Mouse (Mus musculus) thymus, adult 2 months (tissue): ENCODE measurements around the gene Fcor. TPM values are rescaled to one million over a fixed set of nuclear protein-coding genes. Genes with fewer than 3 reads are reported as not detected.

Experiments
- DNase-seq: peaks from one replicate; pipeline ENCODE4 v3.0.0; 2021
- H3K27ac ChIP-seq: fragments of 200-500 bp; 2 replicates; pipeline ENCODE4 v1.5.1; 2012; ENCODE audit warnings: low read length, control low read depth; ENCODE audit not compliant: control insufficient read depth, insufficient read depth
- H3K27me3 ChIP-seq: fragments of 200-500 bp; 2 replicates; pipeline ENCODE4 v1.6.1; 2012; ENCODE audit warnings: mild to moderate bottlenecking, low read length, moderate library complexity, mixed read lengths; ENCODE audit not compliant: control insufficient read depth, insufficient read depth
- H3K36me3 ChIP-seq: fragments of 200-500 bp; 2 replicates; pipeline ENCODE4 v1.6.1; 2012; ENCODE audit warnings: mild to moderate bottlenecking, low read length, moderate library complexity; ENCODE audit not compliant: control insufficient read depth, insufficient read depth
- H3K4me1 ChIP-seq: fragments of 200-500 bp; replicated peaks from 2 replicates; pipeline ENCODE4 v1.6.1; 2012; ENCODE audit warnings: low read length; ENCODE audit not compliant: control insufficient read depth, insufficient read depth
- H3K4me3 ChIP-seq: fragments of 200-500 bp; 2 replicates; pipeline ENCODE4 v1.5.1; 2012; ENCODE audit warnings: mild to moderate bottlenecking, low read length, control low read depth, moderate library complexity; ENCODE audit not compliant: control insufficient read depth, insufficient read depth
- CTCF ChIP-seq: fragments of 200-500 bp; IDR thresholded peaks from 2 replicates; pipeline ENCODE4 v1.5.1; 2012; ENCODE audit warnings: mild to moderate bottlenecking, control low read depth, low read length, moderate library complexity, borderline replicate concordance; ENCODE audit not compliant: control insufficient read depth, poor library complexity, insufficient read depth; ENCODE audit errors: extremely low read depth
- POLR2A ChIP-seq: fragments of 200-500 bp; IDR thresholded peaks from 2 replicates; pipeline ENCODE4 v1.6.1; 2012; ENCODE audit warnings: mild to moderate bottlenecking, low read length, control low read depth, moderate library complexity; ENCODE audit not compliant: control insufficient read depth, poor library complexity, insufficient read depth; ENCODE audit errors: extremely low read depth
- WGBS: fragments of 180-500 bp; shearing (Covaris S2); methylation state at CpG from one replicate; pipeline ENCODE4 v1.1.7; 2018; 5-methylcytosine and 5-hydroxymethylcytosine counted together
- polyA plus RNA-seq: library from polyadenylated mRNA; depleted of rRNA; stranded (reverse); fragments of >200 nt; gene quantifications from 2 replicates; pipeline ENCODE4 v1.2.3, GENCODE M21; 2012

The Fcor gene
- polyA plus RNA-seq, 1 experiment: 14.0 TPM

GRCm38 (mm10) chr8:3660889-3661288 lies 11.3 kb downstream of the Fcor start:
- Histone ChIP-seq H3K4me3 (no peak overlapping the region), H3K36me3 (no peaks in the 10 kb centered on the region), H3K27ac (no peak overlapping the region), H3K4me1 (peaks cover 3% of the 10 kb centered on the region), H3K27me3 (no peaks in the 10 kb centered on the region)
- 41% methylated on average over 8 of the region's 8 CpGs for WGBS
- DNase-seq: no peak
- TF ChIP-seq CTCF (no peak), POLR2A (no peak)

- no peak for DNase-seq
- no peak overlapping the region for H3K27ac ChIP-seq
- H3K27me3 ChIP-seq: no peaks in the 10 kb centered on the region
- no peaks in the 10 kb centered on the region for H3K36me3 ChIP-seq
- 31% methylated on average over 7 of the region's 7 CpGs for WGBS
- no peak overlapping the region for H3K4me3 ChIP-seq
- H3K4me1 ChIP-seq: peaks cover 3% of the 10 kb centered on the region
- TF ChIP-seq CTCF (no peak), POLR2A (no peak)
Measured at GRCm38 (mm10) chr8:3656725-3657381, 15.3 kb downstream of the Fcor start.

- DNase-seq: no peak
- no peak within 1 kb of the TSS for H3K4me3 ChIP-seq
- no peaks in the 10 kb centered on the region for H3K27me3 ChIP-seq
- no peak for TF ChIP-seq POLR2A
- TF ChIP-seq CTCF: no peak
- H3K4me1 ChIP-seq: no peaks in the 10 kb centered on the region; the same call in 1 of the 2 replicates
- H3K36me3 ChIP-seq: no peaks in the 10 kb centered on the region
- H3K27ac ChIP-seq: no peak within 1 kb of the TSS
- WGBS: 88% methylated on average over 3 of the region's 3 CpGs
Measured at GRCm38 (mm10) chr8:3655526-3655925, 16.6 kb downstream of the Fcor start, which contains the start of gene Retn. Gene Retn, plus strand, starts transcription at chr8:3655770.

- H3K4me3 ChIP-seq: no peak overlapping the region
- no peak for TF ChIP-seq CTCF
- no peak for TF ChIP-seq POLR2A
- no peaks in the 10 kb centered on the region; the same call in 1 of the 2 replicates for H3K4me1 ChIP-seq
- H3K36me3 ChIP-seq: no peaks in the 10 kb centered on the region
- WGBS: 93% methylated on average over 11 of the region's 11 CpGs
- DNase-seq: no peak
- no peaks in the 10 kb centered on the region for H3K27me3 ChIP-seq
- H3K27ac ChIP-seq: no peak overlapping the region
Measured at GRCm38 (mm10) chr8:3654726-3655508, 17.2 kb downstream of the Fcor start.

- TF ChIP-seq POLR2A: no peak
- TF ChIP-seq CTCF: no peak
- H3K27ac ChIP-seq: no peak overlapping the region
- no peak overlapping the region for H3K4me3 ChIP-seq
- no peaks in the 10 kb centered on the region for H3K27me3 ChIP-seq
- no peaks in the 10 kb centered on the region for H3K36me3 ChIP-seq
- no peak for DNase-seq
- H3K4me1 ChIP-seq: no peaks in the 10 kb centered on the region; the same call in 1 of the 2 replicates
- 27% methylated on average over 3 of the region's 3 CpGs for WGBS
Measured at GRCm38 (mm10) chr8:3652845-3653244, 19.3 kb downstream of the Fcor start.

- WGBS: 67% methylated on average over 1 of the region's 1 CpGs
- no peak overlapping the region for H3K27ac ChIP-seq
- H3K4me1 ChIP-seq: no peaks in the 10 kb centered on the region
- no peak overlapping the region for H3K4me3 ChIP-seq
- no peaks in the 10 kb centered on the region for H3K36me3 ChIP-seq
- DNase-seq: no peak
- no peaks in the 10 kb centered on the region for H3K27me3 ChIP-seq
- TF ChIP-seq CTCF (no peak), POLR2A (no peak)
Measured at GRCm38 (mm10) chr8:3648990-3649389, 23.2 kb downstream of the Fcor start.

GRCm38 (mm10) chr8:3648268-3648667 lies 23.9 kb downstream of the Fcor start:
- no peak overlapping the region for H3K27ac ChIP-seq
- DNase-seq: no peak
- no peaks in the 10 kb centered on the region for H3K4me1 ChIP-seq
- no peaks in the 10 kb centered on the region for H3K27me3 ChIP-seq
- TF ChIP-seq CTCF (no peak), POLR2A (no peak)
- H3K4me3 ChIP-seq: no peak overlapping the region
- no peaks in the 10 kb centered on the region for H3K36me3 ChIP-seq
- 70% methylated on average over 2 of the region's 2 CpGs for WGBS
